Mouse (Mus musculus) heart, adult 2 months (tissue): Measurements from ENCODE around the gene Pltp. TPM values are rescaled to one million over a fixed set of nuclear protein-coding genes. Genes with fewer than 3 reads are reported as not detected.

Experiments used
- DNase-seq, 2 experiments: peaks; one replicate each; pipeline ENCODE4 v3.0.0; 2021
- H3K27ac ChIP-seq: fragments of 200-600 bp; 2 replicates; pipeline ENCODE4 v1.8.1; 2022
- H3K27me3 ChIP-seq: fragments of 200-500 bp; 2 replicates; pipeline ENCODE4 v1.6.1; 2012; ENCODE audit warnings: mild to moderate bottlenecking, low read length, inconsistent platforms, mixed read lengths; ENCODE audit not compliant: control insufficient read depth, insufficient read depth
- H3K36me3 ChIP-seq: fragments of 200-500 bp; 2 replicates; pipeline ENCODE4 v1.6.1; 2012; ENCODE audit warnings: low read length, inconsistent platforms; ENCODE audit not compliant: control insufficient read depth, insufficient read depth
- H3K4me1 ChIP-seq: fragments of 200-500 bp; 2 replicates; pipeline ENCODE4 v1.6.1; 2011; ENCODE audit warnings: low read length; ENCODE audit not compliant: control insufficient read depth, insufficient read depth
- H3K4me3 ChIP-seq: fragments of 200-600 bp; 2 replicates; pipeline ENCODE4 v1.8.1; 2022
- H3K79me2 ChIP-seq: fragments of 200-500 bp; replicated peaks from 2 replicates; pipeline ENCODE4 v1.6.1; 2012; ENCODE audit warnings: mild to moderate bottlenecking, inconsistent platforms, low read length, moderate library complexity, mixed read lengths; ENCODE audit not compliant: control insufficient read depth, insufficient read depth
- H3K9ac ChIP-seq: fragments of 200-500 bp; 2 replicates; pipeline ENCODE4 v1.6.1; 2012; ENCODE audit warnings: low read depth, mild to moderate bottlenecking, control low read depth, inconsistent platforms, low read length, mixed read lengths
- CTCF ChIP-seq: fragments of 200-600 bp; IDR thresholded peaks from 2 replicates; pipeline ENCODE4 v1.8.1; 2022; ENCODE audit warnings: antibody characterized with exemption, mild to moderate bottlenecking, moderate library complexity
- EP300 ChIP-seq: fragments of 200-500 bp; IDR thresholded peaks from 2 replicates; pipeline ENCODE4 v1.6.1; 2011; ENCODE audit warnings: low read depth, low read length, control low read depth; ENCODE audit not compliant: insufficient read depth
- POLR2A ChIP-seq: fragments of 200-500 bp; IDR thresholded peaks from 2 replicates; pipeline ENCODE4 v1.6.1; 2011; ENCODE audit warnings: mild to moderate bottlenecking, low read depth, low read length, control low read depth; ENCODE audit not compliant: insufficient read depth
- WGBS: fragments of 180-500 bp; shearing (Covaris S2); methylation state at CpG from one replicate; pipeline ENCODE4 v1.1.7; 2018; 5-methylcytosine and 5-hydroxymethylcytosine counted together
- intact Hi-C: fragments of 180-260 bp; cut with DNase I; formaldehyde crosslinking; loops from one replicate; pipeline ENCODE4 v1.15.1; 2025
- polyA plus RNA-seq: library from polyadenylated mRNA; depleted of rRNA; stranded (reverse); fragments of >200 nt; gene quantifications from 2 replicates; pipeline ENCODE4 v1.2.3, GENCODE M21; 2012
- total RNA-seq, 2 experiments: library from RNA; stranded (reverse); gene quantifications; 2 replicates each; pipeline ENCODE4 v1.2.3; 2021

The Pltp gene
- total and polyA plus RNA-seq, 3 experiments: 33.8 to 71.2 (median 36.1) TPM

DNA sequence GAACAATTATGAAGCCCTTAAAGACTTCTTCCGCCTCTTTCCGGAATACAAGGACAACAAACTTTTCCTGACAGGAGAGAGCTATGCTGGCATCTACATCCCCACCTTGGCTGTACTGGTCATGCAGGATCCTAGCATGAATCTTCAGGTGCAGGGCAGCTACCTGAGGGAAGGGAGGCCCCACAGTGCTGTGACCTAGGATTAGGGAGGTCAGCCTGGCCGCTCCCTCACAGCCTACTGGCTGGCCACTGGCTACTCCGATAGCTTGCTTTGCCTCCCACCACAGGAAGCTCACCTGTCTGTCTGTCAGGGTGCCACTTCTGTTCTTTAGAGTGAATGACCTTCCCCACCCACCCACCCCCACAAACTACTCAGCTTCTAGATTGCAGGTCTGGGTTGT is 22.3 kb downstream of the Pltp start:
- TF ChIP-seq POLR2A: no peak
- Histone ChIP-seq H3K36me3 (no peaks in the 10 kb centered on the region), H3K4me3 (no peak overlapping the region), H3K27me3 (no peaks in the 10 kb centered on the region), H3K79me2 (no peaks in the 10 kb centered on the region), H3K27ac (no peak overlapping the region), H3K9ac (no peak overlapping the region), H3K4me1 (peaks cover 7% of the 10 kb centered on the region)
- 93% methylated on average over 4 of the region's 4 CpGs for WGBS
- intact Hi-C loops: loop anchor here (2.0 to 10.0 kb wide), 3 partner anchors 20 to 200 kb away; partner anchors contain the start of gene Ncoa5
- DNase-seq: no peak

DNA sequence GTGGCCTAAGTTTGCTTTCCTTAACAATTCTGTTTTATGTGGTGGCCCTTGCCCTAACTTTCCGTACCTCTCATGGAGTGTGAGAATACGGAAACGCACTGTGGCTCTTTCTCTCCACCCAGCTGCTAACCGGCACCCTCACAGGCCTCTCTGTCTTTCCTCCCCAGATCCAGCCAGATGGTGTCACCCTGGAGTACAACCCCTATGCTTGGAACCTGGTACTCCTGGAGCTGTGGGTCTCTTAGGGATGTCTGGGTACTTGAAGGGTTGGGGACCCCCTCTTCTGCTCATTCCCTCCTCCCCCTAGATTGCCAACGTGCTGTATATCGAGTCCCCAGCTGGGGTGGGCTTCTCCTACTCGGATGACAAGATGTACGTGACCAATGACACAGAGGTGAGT is 23.0 kb downstream of the Pltp start:
- Histone ChIP-seq H3K79me2 (no peaks in the 10 kb centered on the region), H3K27ac (peak overlapping the region; percentile 99), H3K27me3 (no peaks in the 10 kb centered on the region), H3K4me1 (peaks cover 7% of the 10 kb centered on the region), H3K4me3 (peak overlapping the region; percentile 92), H3K9ac (peak overlapping the region; percentile 81), H3K36me3 (no peaks in the 10 kb centered on the region)
- peak; percentile 43 to 45 for DNase-seq
- intact Hi-C loops: loop anchor here (2.0 to 10.0 kb wide), 3 partner anchors 20 to 200 kb away; partner anchors contain the start of gene Ncoa5
- 42% methylated on average over 8 of the region's 8 CpGs for WGBS
- no peak for TF ChIP-seq POLR2A
- peak; percentile 30 for TF ChIP-seq CTCF

DNA sequence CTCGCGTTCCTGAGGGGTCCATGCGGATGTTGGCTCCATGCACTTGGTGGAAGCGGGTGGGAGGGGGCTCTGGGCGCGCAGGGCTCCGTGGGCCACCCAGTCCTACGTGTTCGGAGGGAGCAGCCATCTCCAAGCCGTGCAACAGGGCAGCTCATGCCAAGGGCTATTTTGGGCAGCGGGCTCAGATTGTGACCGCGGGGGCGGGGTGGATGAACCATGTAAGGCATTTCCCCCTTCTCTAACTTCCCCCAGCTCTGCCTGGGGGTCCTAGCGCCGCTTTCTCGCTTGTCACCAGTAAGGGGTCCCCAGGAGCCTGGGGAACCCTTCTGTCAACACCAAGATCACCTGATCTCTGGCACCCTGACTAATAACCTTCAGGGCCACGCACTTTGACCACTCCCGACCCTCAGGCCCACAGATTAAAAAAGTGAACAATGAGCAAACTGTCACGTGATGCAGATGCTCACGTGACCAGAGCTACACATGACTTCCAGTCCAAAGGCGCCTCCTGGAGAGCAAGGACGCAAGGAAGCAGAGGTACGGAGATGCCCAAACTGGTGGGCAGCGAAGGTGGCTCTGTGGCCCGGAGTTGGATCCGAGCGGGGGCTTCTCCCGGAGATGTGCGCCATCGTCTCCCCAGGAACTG is 24.1 kb downstream of the Pltp start, which contains the start of gene Neurl2:
Gene Neurl2 (minus strand): TSS at position 143 of the 646 bp plus-strand sequence.
- peak; percentile 92 to 94 for DNase-seq
- H3K4me3 ChIP-seq: peak within 1 kb of the TSS; percentile 92
- intact Hi-C loops: loop anchor here (1.0 to 10.0 kb wide), 3 partner anchors 47 to 201 kb away; partner anchors contain the start of genes Ncoa5 and Zfp335
- peak within 1 kb of the TSS; percentile 81 for H3K9ac ChIP-seq
- WGBS: under 1% methylated on average over 31 of the region's 31 CpGs
- H3K36me3 ChIP-seq: no peaks in the 10 kb centered on the region
- peak; percentile 90 for TF ChIP-seq POLR2A
- TF ChIP-seq EP300: peak; percentile 77; the same call in 1 of the 2 replicates
- peak; percentile 32; the same call in 1 of the 2 replicates for TF ChIP-seq CTCF
- H3K4me1 ChIP-seq: peaks cover 7% of the 10 kb centered on the region
- no peaks in the 10 kb centered on the region for H3K79me2 ChIP-seq
- H3K27me3 ChIP-seq: no peaks in the 10 kb centered on the region
- H3K27ac ChIP-seq: peak within 1 kb of the TSS; percentile 99

DNA sequence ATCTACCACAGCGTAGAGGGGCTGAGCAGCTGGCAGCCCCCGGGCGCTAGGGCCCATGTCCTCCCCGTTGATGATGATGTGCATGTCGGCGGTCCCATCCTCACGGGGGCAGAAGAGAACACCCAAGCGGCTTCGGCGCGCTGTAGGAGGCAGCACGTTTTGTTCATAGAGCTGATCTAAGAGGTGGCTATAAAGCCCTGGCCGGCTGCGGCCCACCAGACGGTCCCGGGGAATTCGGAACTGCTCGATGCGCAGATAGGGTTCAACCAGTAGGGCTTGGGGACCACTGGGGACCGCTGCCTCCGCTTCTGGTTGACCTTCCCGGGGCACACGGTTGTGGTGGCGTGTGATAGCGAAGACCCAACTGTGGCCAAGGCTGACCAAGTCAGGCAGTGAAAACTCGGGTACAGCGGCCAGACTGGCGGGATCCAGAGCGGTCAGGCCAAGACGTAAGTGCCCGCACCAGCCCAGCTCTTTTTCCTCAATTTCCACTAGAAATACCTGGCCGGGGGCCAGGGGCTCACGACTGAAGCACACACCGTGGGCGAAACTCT is 24.7 kb downstream of the Pltp start, which contains the start of gene Ctsa:
Gene Ctsa (plus strand): TSS at position 126 of the 554 bp plus-strand sequence.
- under 1% methylated on average over 35 of the region's 35 CpGs for WGBS
- intact Hi-C loops: loop anchor here (1.0 to 10.0 kb wide), 3 partner anchors 48 to 202 kb away; partner anchors contain the start of genes Ncoa5 and Zfp335

DNA sequence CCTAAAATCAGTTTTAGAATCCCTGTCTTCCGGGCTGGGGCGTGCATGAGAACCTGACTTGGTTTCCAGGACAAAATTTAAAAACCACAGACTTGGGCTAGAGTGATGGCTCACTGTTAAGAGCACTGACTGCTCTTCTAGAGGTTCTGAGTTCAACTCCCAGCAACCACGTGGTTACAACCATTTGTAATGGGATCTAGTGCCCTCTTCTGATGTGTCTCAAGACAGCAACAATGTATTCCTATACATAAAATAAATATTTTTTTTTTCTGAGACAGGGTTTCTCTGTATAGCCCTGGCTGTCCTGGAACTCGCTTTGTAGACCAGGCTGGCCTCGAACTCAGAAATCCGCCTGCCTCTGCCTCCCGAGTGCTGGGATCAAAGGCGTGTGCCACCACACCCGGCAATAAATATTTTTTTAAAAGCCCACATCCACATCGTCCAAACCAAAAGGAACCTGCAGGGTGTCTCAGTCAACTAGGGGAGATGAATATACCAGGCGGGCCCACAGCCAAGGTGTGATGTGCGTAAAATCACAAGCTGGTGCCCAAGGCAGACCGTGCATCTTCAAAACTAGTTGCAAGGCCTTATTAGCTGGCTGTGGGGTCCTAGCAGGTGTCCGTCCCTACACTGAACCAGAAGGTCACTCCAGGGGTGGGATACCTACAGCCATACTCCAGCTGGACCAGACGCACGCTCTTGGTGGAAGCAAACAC is 25.3 kb downstream of the Pltp start:
- intact Hi-C loops: loop anchor here (2.0 to 10.0 kb wide), 2 partner anchors 49 to 203 kb away; partner anchors contain the start of gene Ncoa5
- Histone ChIP-seq H3K27me3 (no peaks in the 10 kb centered on the region), H3K9ac (peak overlapping the region; percentile 48), H3K27ac (peak overlapping the region; percentile 99), H3K79me2 (no peaks in the 10 kb centered on the region), H3K36me3 (no peaks in the 10 kb centered on the region), H3K4me1 (peaks cover 7% of the 10 kb centered on the region), H3K4me3 (peak overlapping the region; percentile 92)
- 53% methylated on average over 16 of the region's 16 CpGs for WGBS
- no peak for DNase-seq
- TF ChIP-seq POLR2A: no peak
- TF ChIP-seq CTCF: no peak
- no peak for TF ChIP-seq EP300

More for the DNA sequence above, 24.7 kb downstream of the Pltp start, which contains the start of gene Ctsa:
- H3K79me2 ChIP-seq: no peaks in the 10 kb centered on the region
- no peaks in the 10 kb centered on the region for H3K36me3 ChIP-seq
- peak within 1 kb of the TSS; percentile 81 for H3K9ac ChIP-seq
- H3K4me3 ChIP-seq: peak within 1 kb of the TSS; percentile 92
- peak; percentile 56; the same call in 1 of the 2 replicates for TF ChIP-seq POLR2A
- peak; percentile 85 for TF ChIP-seq CTCF
- TF ChIP-seq EP300: 0 out of 2 replicates have a peak, but pooled peaks have one; percentile 39
- peak within 1 kb of the TSS; percentile 99 for H3K27ac ChIP-seq
- no peaks in the 10 kb centered on the region for H3K27me3 ChIP-seq
- H3K4me1 ChIP-seq: peaks cover 7% of the 10 kb centered on the region
- DNase-seq: peak; percentile 86 to 87

DNA sequence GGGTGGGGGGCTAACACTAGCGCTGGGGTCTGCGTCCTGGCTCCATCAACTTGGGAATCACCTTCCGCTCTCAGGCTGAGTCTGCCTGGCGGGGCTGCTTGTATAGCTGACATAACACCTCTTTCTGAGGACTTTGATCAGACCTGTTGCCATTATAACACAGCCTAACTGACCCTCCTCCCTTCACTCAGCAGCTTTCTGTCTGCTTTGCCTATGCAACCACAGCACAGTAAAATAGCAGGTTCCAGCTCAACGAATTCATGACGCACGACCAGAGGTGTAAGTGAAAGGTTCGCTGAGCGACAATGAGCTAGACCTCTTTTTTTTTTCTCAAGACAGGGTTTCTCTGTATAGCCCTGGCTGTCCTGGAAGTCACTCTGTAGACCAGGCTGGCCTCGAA is 26.5 kb downstream of the Pltp start:
- Histone ChIP-seq H3K36me3 (no peaks in the 10 kb centered on the region), H3K9ac (no peak overlapping the region), H3K4me3 (no peak overlapping the region), H3K27ac (no peak overlapping the region), H3K27me3 (no peaks in the 10 kb centered on the region), H3K79me2 (no peaks in the 10 kb centered on the region), H3K4me1 (peaks cover 7% of the 10 kb centered on the region)
- TF ChIP-seq CTCF: no peak
- no peak for TF ChIP-seq POLR2A
- no peak for TF ChIP-seq EP300
- WGBS: 87% methylated on average over 10 of the region's 10 CpGs
- intact Hi-C loops: loop anchor here (10.0 kb wide), 1 partner anchor 204 kb away; the partner anchor contains the start of gene Ncoa5
- no peak for DNase-seq
